Mouse (Mus musculus) liver, adult 2 months (tissue): ENCODE data around the gene Msl3l2. TPM values are rescaled to one million over a fixed set of nuclear protein-coding genes. Genes with fewer than 3 reads are reported as not detected.

Source experiments
- DNase-seq: peaks from one replicate; pipeline ENCODE4 v3.0.0-alpha.2; 2011; ENCODE audit warnings: low read depth, low spot score; ENCODE audit errors: extremely low read depth
- H3K27ac ChIP-seq: fragments of 200-500 bp; replicated peaks from 2 replicates; pipeline ENCODE4 v1.5.1; 2012; ENCODE audit warnings: low read depth, mild to moderate bottlenecking, control low read depth, inconsistent platforms, low read length; ENCODE audit not compliant: insufficient read depth
- H3K27me3 ChIP-seq: fragments of 200-500 bp; 2 replicates; pipeline ENCODE4 v1.6.1; 2012; ENCODE audit warnings: mild to moderate bottlenecking, moderate library complexity, low read length, inconsistent platforms; ENCODE audit not compliant: control insufficient read depth, insufficient read depth
- H3K36me3 ChIP-seq: fragments of 200-500 bp; 2 replicates; pipeline ENCODE4 v1.6.1; 2012; ENCODE audit warnings: low read length, inconsistent platforms; ENCODE audit not compliant: control insufficient read depth, insufficient read depth
- H3K4me1 ChIP-seq: fragments of 200-500 bp; 2 replicates; pipeline ENCODE4 v1.6.1; 2011; ENCODE audit warnings: low read length; ENCODE audit not compliant: control insufficient read depth, insufficient read depth
- H3K4me3 ChIP-seq: fragments of 200-500 bp; 2 replicates; pipeline ENCODE4 v1.5.1; 2011; ENCODE audit warnings: low read depth, mild to moderate bottlenecking, control low read depth, low read length, moderate library complexity; ENCODE audit not compliant: insufficient read depth
- H3K79me2 ChIP-seq: fragments of 200-500 bp; 2 replicates; pipeline ENCODE4 v1.6.1; 2012; ENCODE audit warnings: inconsistent platforms, mild to moderate bottlenecking, low read length, moderate library complexity; ENCODE audit not compliant: control insufficient read depth, insufficient read depth
- H3K9ac ChIP-seq: fragments of 200-500 bp; 2 replicates; pipeline ENCODE4 v1.6.1; 2012; ENCODE audit warnings: low read depth, mild to moderate bottlenecking, control low read depth, inconsistent platforms, low read length
- CTCF ChIP-seq: fragments of 200-500 bp; IDR thresholded peaks from 2 replicates; pipeline ENCODE4 v1.5.1; 2011; ENCODE audit warnings: low read depth, low read length, control low read depth
- POLR2A ChIP-seq: fragments of 200-500 bp; IDR thresholded peaks from 2 replicates; pipeline ENCODE4 v1.6.1; 2011; ENCODE audit warnings: low read length, control low read depth; ENCODE audit not compliant: insufficient read depth; ENCODE audit errors: extremely low read depth
- WGBS: fragments of 180-500 bp; shearing (Covaris S2); methylation state at CpG from one replicate; pipeline ENCODE4 v1.1.7; 2018; 5-methylcytosine and 5-hydroxymethylcytosine counted together
- polyA plus RNA-seq: library from polyadenylated mRNA; depleted of rRNA; stranded (reverse); fragments of >200 nt; gene quantifications from 2 replicates; pipeline ENCODE4 v1.2.3, GENCODE M21; 2012
- total RNA-seq: library from RNA; depleted of rRNA; stranded (reverse); fragments of >200 nt; gene quantifications from 2 replicates; pipeline ENCODE4 v1.2.3, GENCODE M21; 2014

Msl3l2 gene
- total and polyA plus RNA-seq, 2 experiments: 1.1 to 1.2 TPM

- H3K79me2 ChIP-seq: no peaks in the 10 kb centered on the region
- 93% methylated on average over 5 of the region's 5 CpGs for WGBS
- no peaks in the 10 kb centered on the region; the same call in 1 of the 2 replicates for H3K36me3 ChIP-seq
- no peak overlapping the region for H3K27ac ChIP-seq
- no peak overlapping the region for H3K4me3 ChIP-seq
- H3K27me3 ChIP-seq: no peaks in the 10 kb centered on the region
- no peak for DNase-seq
- TF ChIP-seq POLR2A (no peak), CTCF (no peak)
- no peak overlapping the region for H3K9ac ChIP-seq
- H3K4me1 ChIP-seq: no peaks in the 10 kb centered on the region
These were observed 12.1 kb upstream of the Msl3l2 start for GRCm38 (mm10) chr10:56094586-56094985.

GRCm38 (mm10) chr10:56096757-56097156, 10.0 kb upstream of the Msl3l2 start:
- DNase-seq: no peak
- no peaks in the 10 kb centered on the region for H3K79me2 ChIP-seq
- H3K27ac ChIP-seq: no peak overlapping the region
- H3K4me1 ChIP-seq: no peaks in the 10 kb centered on the region
- H3K27me3 ChIP-seq: no peaks in the 10 kb centered on the region
- no peak overlapping the region for H3K4me3 ChIP-seq
- no peaks in the 10 kb centered on the region for H3K36me3 ChIP-seq
- no peak overlapping the region for H3K9ac ChIP-seq
- no peak for TF ChIP-seq CTCF
- no peak for TF ChIP-seq POLR2A

GRCm38 (mm10) chr10:56099126-56099525, 7.6 kb upstream of the Msl3l2 start:
- Histone ChIP-seq H3K79me2 (no peaks in the 10 kb centered on the region), H3K4me3 (no peak overlapping the region), H3K36me3 (no peaks in the 10 kb centered on the region), H3K9ac (no peak overlapping the region), H3K4me1 (no peaks in the 10 kb centered on the region), H3K27me3 (no peaks in the 10 kb centered on the region), H3K27ac (no peak overlapping the region)
- no peak for TF ChIP-seq CTCF
- no peak for TF ChIP-seq POLR2A
- WGBS: 87% methylated on average over 3 of the region's 3 CpGs
- no peak for DNase-seq

GRCm38 (mm10) chr10:56099641-56100310, 6.9 kb upstream of the Msl3l2 start:
- Histone ChIP-seq H3K27ac (no peak overlapping the region), H3K27me3 (no peaks in the 10 kb centered on the region), H3K4me1 (no peaks in the 10 kb centered on the region), H3K36me3 (no peaks in the 10 kb centered on the region), H3K4me3 (no peak overlapping the region), H3K9ac (no peak overlapping the region), H3K79me2 (no peaks in the 10 kb centered on the region)
- no peak for DNase-seq
- TF ChIP-seq CTCF (no peak), POLR2A (no peak)
- 78% methylated on average over 3 of the region's 3 CpGs for WGBS

- Histone ChIP-seq H3K9ac (peak overlapping the region; percentile 68), H3K4me3 (peak overlapping the region; percentile 57), H3K36me3 (no peaks in the 10 kb centered on the region), H3K79me2 (no peaks in the 10 kb centered on the region), H3K4me1 (no peaks in the 10 kb centered on the region), H3K27ac (no peak overlapping the region), H3K27me3 (no peaks in the 10 kb centered on the region)
- 15% methylated on average over 1 of the region's 1 CpGs for WGBS
- no peak for DNase-seq
- TF ChIP-seq CTCF (no peak), POLR2A (no peak)
These were observed 248 bp downstream of the Msl3l2 start for GRCm38 (mm10) chr10:56106996-56107334.

GRCm38 (mm10) chr10:56114951-56115635, 8.4 kb downstream of the Msl3l2 start:
- no peak overlapping the region for H3K27ac ChIP-seq
- H3K79me2 ChIP-seq: no peaks in the 10 kb centered on the region
- H3K4me3 ChIP-seq: peak overlapping the region; percentile 75
- peak overlapping the region; percentile 49 for H3K9ac ChIP-seq
- H3K36me3 ChIP-seq: peaks cover 6% of the 10 kb centered on the region
- no peak for DNase-seq
- H3K27me3 ChIP-seq: no peaks in the 10 kb centered on the region
- WGBS: 54% methylated on average over 50 of the region's 50 CpGs
- H3K4me1 ChIP-seq: no peaks in the 10 kb centered on the region
- TF ChIP-seq CTCF: no peak
- TF ChIP-seq POLR2A: no peak
